Comparison of ENCODE assay signal across 15 mouse cellular contexts in genomic region chr9:47069436-47069835, GRCm38 (mm10).
A peak's percentile ranks its signal among the peaks of the same experiment; 100 is the strongest.
DNase-seq lines count a peak whose midpoint lies in the region; ATAC-seq lines count a peak whose summit lies in the region.
"Had no signal": no experiment of that assay in that cellular context is flagged by ENCODE, and none has a peak within 500 bp of the region (broad histone marks: within the 10 kb centered on the region; RNA-seq: fewer than 3 reads in every experiment).

No protein-coding gene starts in this region.

- peak overlapping the region; percentile 27; the same call in 1 of the 2 replicates for H3K27ac ChIP-seq in forebrain, embryonic 10.5 days
- no peak overlapping the region for H3K27ac ChIP-seq in forebrain, embryonic 16.5 days (ENCODE audit: low read length)
- H3K27ac ChIP-seq in midbrain, embryonic 11.5 days (ENCODE audit: low read depth, low read length) = no peak overlapping the region
- no peak overlapping the region for H3K27ac ChIP-seq in midbrain, embryonic 10.5 days (replicated peaks)
- no peak overlapping the region for H3K27ac ChIP-seq in forebrain, embryonic 14.5 days (ENCODE audit: low read depth, low read length)
- peak overlapping the region; percentile 43 for H3K27ac ChIP-seq in midbrain, embryonic 14.5 days (replicated peaks; ENCODE audit: low read depth, low read length)
- H3K27ac ChIP-seq: embryonic facial prominence, embryonic 12.5 days; kidney, embryonic 15.5 days; layer of hippocampus, adult 2 months had no signal

- H3K36me3 ChIP-seq in forebrain, embryonic 10.5 days (replicated peaks) = no peaks in the 10 kb centered on the region
- no peaks in the 10 kb centered on the region for H3K36me3 ChIP-seq in forebrain, embryonic 16.5 days (ENCODE audit: control insufficient read depth, insufficient read depth)
- H3K36me3 ChIP-seq in midbrain, embryonic 11.5 days (ENCODE audit: control insufficient read depth, insufficient read depth, low read length) = no peaks in the 10 kb centered on the region
- H3K36me3 ChIP-seq in midbrain, embryonic 10.5 days = no peaks in the 10 kb centered on the region
- no peaks in the 10 kb centered on the region for H3K36me3 ChIP-seq in forebrain, embryonic 14.5 days (ENCODE audit: control insufficient read depth, insufficient read depth, low read length)
- no peaks in the 10 kb centered on the region for H3K36me3 ChIP-seq in midbrain, embryonic 14.5 days (ENCODE audit: control insufficient read depth, insufficient read depth, low read length)
- H3K36me3 ChIP-seq: embryonic facial prominence, embryonic 12.5 days; kidney, embryonic 15.5 days had no signal

- H3K9ac ChIP-seq in forebrain, embryonic 16.5 days (replicated peaks; ENCODE audit: low read depth, low read length) = no peak overlapping the region
- no peak overlapping the region for H3K9ac ChIP-seq in midbrain, embryonic 11.5 days (ENCODE audit: low read length)
- no peak overlapping the region for H3K9ac ChIP-seq in forebrain, embryonic 14.5 days (ENCODE audit: low read length)
- H3K9ac ChIP-seq in midbrain, embryonic 14.5 days (replicated peaks; ENCODE audit: low read length) = no peak overlapping the region
- H3K9ac ChIP-seq: embryonic facial prominence, embryonic 12.5 days; kidney, embryonic 15.5 days had no signal

- no peak overlapping the region for H3K4me2 ChIP-seq in forebrain, embryonic 16.5 days (ENCODE audit: low read length)
- H3K4me2 ChIP-seq in midbrain, embryonic 11.5 days = no peak overlapping the region
- no peak overlapping the region for H3K4me2 ChIP-seq in forebrain, embryonic 14.5 days (ENCODE audit: low read length)
- H3K4me2 ChIP-seq in midbrain, embryonic 14.5 days (ENCODE audit: low read length) = no peak overlapping the region
- H3K4me2 ChIP-seq: embryonic facial prominence, embryonic 12.5 days; kidney, embryonic 15.5 days had no signal

- no peak for DNase-seq in forebrain, embryonic 10.5 days (ENCODE audit: extremely low spot score, low spot score)
- peak; percentile 83 for DNase-seq in midbrain, embryonic 11.5 days (ENCODE audit: low spot score, missing footprints)
- DNase-seq in midbrain, embryonic 10.5 days (ENCODE audit: low spot score) = no peak
- peak; percentile 33 for DNase-seq in forebrain, embryonic 14.5 days (ENCODE audit: low spot score)
- peak; percentile 54 for DNase-seq in midbrain, embryonic 14.5 days
- no peak for DNase-seq in urinary bladder, postnatal 36 days (ENCODE audit: low spot score in 2 of 2)
- no peak for DNase-seq in testis, postnatal 14 days (ENCODE audit: low spot score)
- DNase-seq: cerebellum, adult 8-10 months; gastrocnemius, postnatal 36 days; lung, postnatal 4 days; thymus, postnatal 4 days had no signal

- H3K4me3 ChIP-seq in forebrain, embryonic 10.5 days = no peak overlapping the region
- no peak overlapping the region for H3K4me3 ChIP-seq in forebrain, embryonic 16.5 days (replicated peaks; ENCODE audit: low read length)
- no peak overlapping the region for H3K4me3 ChIP-seq in midbrain, embryonic 11.5 days (ENCODE audit: low read depth, low read length)
- H3K4me3 ChIP-seq in midbrain, embryonic 10.5 days = no peak overlapping the region
- no peak overlapping the region for H3K4me3 ChIP-seq in forebrain, embryonic 14.5 days (ENCODE audit: low read depth, low read length)
- H3K4me3 ChIP-seq in midbrain, embryonic 14.5 days (replicated peaks; ENCODE audit: low read depth, low read length) = no peak overlapping the region
- H3K4me3 ChIP-seq: embryonic facial prominence, embryonic 12.5 days; kidney, embryonic 15.5 days; layer of hippocampus, adult 2 months had no signal

- H3K9me3 ChIP-seq in forebrain, embryonic 10.5 days = no peaks in the 10 kb centered on the region
- no peaks in the 10 kb centered on the region for H3K9me3 ChIP-seq in forebrain, embryonic 16.5 days (ENCODE audit: control insufficient read depth, low read length)
- no peaks in the 10 kb centered on the region for H3K9me3 ChIP-seq in midbrain, embryonic 11.5 days (ENCODE audit: control insufficient read depth, low read length)
- H3K9me3 ChIP-seq in midbrain, embryonic 10.5 days (replicated peaks) = no peaks in the 10 kb centered on the region
- H3K9me3 ChIP-seq in forebrain, embryonic 14.5 days (replicated peaks; ENCODE audit: control insufficient read depth, low read length) = no peaks in the 10 kb centered on the region
- no peaks in the 10 kb centered on the region for H3K9me3 ChIP-seq in midbrain, embryonic 14.5 days (ENCODE audit: control insufficient read depth, low read length)
- H3K9me3 ChIP-seq: embryonic facial prominence, embryonic 12.5 days; kidney, embryonic 15.5 days had no signal

- H3K27me3 ChIP-seq in forebrain, embryonic 10.5 days (ENCODE audit: poor library complexity, severe bottlenecking) = no peaks in the 10 kb centered on the region
- no peaks in the 10 kb centered on the region for H3K27me3 ChIP-seq in forebrain, embryonic 16.5 days (replicated peaks; ENCODE audit: control insufficient read depth, insufficient read depth, low read length)
- H3K27me3 ChIP-seq in midbrain, embryonic 11.5 days (ENCODE audit: control insufficient read depth, insufficient read depth, low read length) = no peaks in the 10 kb centered on the region
- no peaks in the 10 kb centered on the region for H3K27me3 ChIP-seq in midbrain, embryonic 10.5 days (ENCODE audit: low read depth, poor library complexity, severe bottlenecking)
- H3K27me3 ChIP-seq in forebrain, embryonic 14.5 days (replicated peaks; ENCODE audit: control insufficient read depth, insufficient read depth, low read length) = no peaks in the 10 kb centered on the region
- H3K27me3 ChIP-seq in midbrain, embryonic 14.5 days (ENCODE audit: control insufficient read depth, insufficient read depth, low read length) = no peaks in the 10 kb centered on the region
- H3K27me3 ChIP-seq: embryonic facial prominence, embryonic 12.5 days; kidney, embryonic 15.5 days had no signal

- no peak for ATAC-seq in forebrain, embryonic 16.5 days
- ATAC-seq in midbrain, embryonic 11.5 days (ENCODE audit: low FRiP score) = no peak
- ATAC-seq in forebrain, embryonic 14.5 days = no peak
- ATAC-seq in midbrain, embryonic 14.5 days (ENCODE audit: low FRiP score, low TSS enrichment) = no peak

- 26% methylated on average over 5 of the region's 5 CpGs for WGBS in forebrain, embryonic 10.5 days
- 6% methylated on average over 5 of the region's 5 CpGs for WGBS in forebrain, embryonic 16.5 days
- 34% methylated on average over 5 of the region's 5 CpGs for WGBS in midbrain, embryonic 11.5 days
- 36% methylated on average over 5 of the region's 5 CpGs for WGBS in midbrain, embryonic 10.5 days
- WGBS in forebrain, embryonic 14.5 days = 25% methylated on average over 5 of the region's 5 CpGs
- 27% methylated on average over 5 of the region's 5 CpGs for WGBS in midbrain, embryonic 14.5 days

- H3K4me1 ChIP-seq in forebrain, embryonic 10.5 days = peaks cover 16% of the 10 kb centered on the region
- peaks cover 13% of the 10 kb centered on the region; the same call in 1 of the 2 replicates for H3K4me1 ChIP-seq in forebrain, embryonic 16.5 days (replicated peaks; ENCODE audit: control insufficient read depth, insufficient read depth, low read length)
- H3K4me1 ChIP-seq in midbrain, embryonic 11.5 days (ENCODE audit: control insufficient read depth, insufficient read depth, low read length) = no peaks in the 10 kb centered on the region; the same call in 1 of the 2 replicates
- H3K4me1 ChIP-seq in midbrain, embryonic 10.5 days = peaks cover 13% of the 10 kb centered on the region
- H3K4me1 ChIP-seq in forebrain, embryonic 14.5 days (ENCODE audit: control insufficient read depth, insufficient read depth, low read length) = peaks cover 4% of the 10 kb centered on the region; the same call in 1 of the 2 replicates
- H3K4me1 ChIP-seq in midbrain, embryonic 14.5 days (ENCODE audit: control insufficient read depth, insufficient read depth, low read length) = no peaks in the 10 kb centered on the region; the same call in none of the 2 replicates
- H3K4me1 ChIP-seq: kidney, embryonic 15.5 days had no signal

Comparison
In these comparisons a context has a peak if more than half of its experiments do, and no peak if none do; other contexts are left out.
1. DNase-seq: peak in midbrain, embryonic 11.5 days (single experiment), forebrain, embryonic 14.5 days (single experiment) and midbrain, embryonic 14.5 days (single experiment); none in forebrain, embryonic 10.5 days (single experiment), midbrain, embryonic 10.5 days (single experiment), urinary bladder, postnatal 36 days (0 of 2) and testis, postnatal 14 days (single experiment).
2. H3K27ac ChIP-seq: peak in forebrain, embryonic 10.5 days (single experiment) and midbrain, embryonic 14.5 days (single experiment); none in forebrain, embryonic 16.5 days (single experiment), midbrain, embryonic 11.5 days (single experiment), midbrain, embryonic 10.5 days (single experiment) and forebrain, embryonic 14.5 days (single experiment).